Mouse (Mus musculus): ENCODE data around the gene Sfxn5. TPM values are rescaled to one million over a fixed set of nuclear protein-coding genes. Genes with fewer than 3 reads are reported as not detected.

The Sfxn5 gene
- total and polyA plus RNA-seq, 3 experiments = 1.8 to 3.0 TPM; not detected in 1

DNA sequence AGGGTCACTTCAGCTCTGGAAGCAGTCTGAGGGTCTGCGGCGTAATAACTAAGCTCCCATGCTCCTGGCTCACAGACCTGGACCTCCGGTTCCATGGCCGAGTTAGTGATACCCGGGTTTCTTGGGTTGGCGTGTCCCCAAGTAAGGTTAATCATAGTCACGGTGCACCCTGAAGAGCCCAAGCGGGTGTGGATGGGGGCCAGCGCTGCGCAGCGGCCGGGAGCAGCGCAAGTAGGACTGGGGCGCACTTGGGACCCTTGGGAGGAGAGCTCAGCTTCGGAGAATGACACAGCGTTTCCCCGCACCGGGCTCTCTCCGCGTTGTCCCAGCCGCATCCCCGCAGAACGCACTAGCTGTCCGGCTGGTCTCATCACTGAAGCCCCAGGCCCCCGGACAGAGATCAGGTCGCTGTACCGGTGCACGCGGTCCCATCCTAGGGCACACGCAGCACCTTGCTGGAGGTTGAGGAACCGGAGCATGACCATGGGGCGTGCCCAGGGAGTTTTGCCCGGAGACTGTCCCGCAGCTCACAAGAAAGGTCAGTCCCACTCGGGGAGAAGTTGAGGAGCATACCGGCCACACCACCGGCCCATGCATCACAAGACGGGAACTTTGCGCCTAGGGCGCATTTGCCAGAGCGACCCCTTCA is 747 bp downstream of the Sfxn5 start:
- Histone ChIP-seq H3K4me3 (ENCODE audit: control insufficient read depth in 1 of 2, insufficient read depth in 1 of 2, low read depth in 2 of 2, low read length in 2 of 2) (peak overlapping the region; percentile 73 to 92), H3K36me3 (ENCODE audit: control insufficient read depth in 1 of 2, insufficient read depth in 2 of 2, low read length in 2 of 2) (peaks cover 0 to 8% of the 10 kb centered on the region in 2 experiments; a peak in 2 of 4 replicates), H3K79me2 (ENCODE audit: control insufficient read depth, insufficient read depth, low read length, poor library complexity) (peaks cover 2% of the 10 kb centered on the region; the same call in 1 of the 2 replicates), H3K9me3 (replicated peaks; ENCODE audit: insufficient read depth, low read length) (no peaks in the 10 kb centered on the region), H3K27me3 (ENCODE audit: control insufficient read depth in 1 of 2, insufficient read depth in 2 of 2, low read length in 2 of 2) (no peaks in the 10 kb centered on the region), H3K27ac (ENCODE audit: control insufficient read depth, low read depth, low read length) (0 out of 2 replicates have a peak overlapping the region, but pooled peaks have one; percentile 21), H3K4me1 (ENCODE audit: control insufficient read depth in 1 of 2, insufficient read depth in 2 of 2, low read length in 2 of 2) (peaks cover 2 to 15% of the 10 kb centered on the region in 2 experiments; a peak in 3 of 4 replicates), H3K9ac (ENCODE audit: control insufficient read depth, low read depth, low read length, poor library complexity, severe bottlenecking) (peak overlapping the region; percentile 67)
- TF ChIP-seq E2F4 (IDR thresholded peaks at IDR 0.05; ENCODE audit: borderline replicate concordance, low read depth, low read length) (no peak), HCFC1 (IDR thresholded peaks at IDR 0.05; ENCODE audit: low read depth, low read length) (no peak), MXI1 (IDR thresholded peaks at IDR 0.05; ENCODE audit: low read depth, low read length) (0 out of 2 replicates have a peak, but pooled peaks have one; percentile 42), MAX (IDR thresholded peaks at IDR 0.05; ENCODE audit: low read length) (no peak), ETS1 (IDR thresholded peaks at IDR 0.05; ENCODE audit: low read depth, low read length) (no peak), ZKSCAN1 (IDR thresholded peaks at IDR 0.05; ENCODE audit: low read depth, low read length) (no peak), POLR2A (IDR thresholded peaks at IDR 0.05; ENCODE audit: control insufficient read depth in 1 of 2, insufficient read depth in 1 of 2, low read depth in 1 of 2, low read length in 2 of 2, poor library complexity in 1 of 2) (peak in 1 of 2 experiments; percentile 19; a peak in 2 of 4 replicates), MYC (IDR thresholded peaks at IDR 0.05; ENCODE audit: low read depth, low read length) (0 out of 2 replicates have a peak, but pooled peaks have one; percentile 31), NRF1 (IDR thresholded peaks at IDR 0.05; ENCODE audit: insufficient read depth, low read depth, low read length, poor library complexity, severe bottlenecking) (0 out of 2 replicates have a peak, but pooled peaks have one; percentile 27), UBTF (IDR thresholded peaks at IDR 0.05; ENCODE audit: borderline replicate concordance, insufficient read depth, low read depth, low read length) (0 out of 2 replicates have a peak, but pooled peaks have one; percentile 49), TBP (IDR thresholded peaks at IDR 0.05; ENCODE audit: low read depth, low read length) (peak; percentile 50), GATA1 (IDR thresholded peaks at IDR 0.05; ENCODE audit: low read depth, low read length) (no peak)
- DNase-seq (ENCODE audit: low read depth, low spot score) = no peak

GRCm38 (mm10) chr6:85331736-85332135 is 1.5 kb downstream of the Sfxn5 start:
- Histone ChIP-seq H3K9me3 (replicated peaks; ENCODE audit: insufficient read depth, low read length) (no peaks in the 10 kb centered on the region), H3K4me3 (ENCODE audit: control insufficient read depth in 1 of 2, insufficient read depth in 1 of 2, low read depth in 2 of 2, low read length in 2 of 2) (no peak overlapping the region; a peak in 1 of 4 replicates), H3K36me3 (ENCODE audit: control insufficient read depth in 1 of 2, insufficient read depth in 2 of 2, low read length in 2 of 2) (peaks cover 0 to 12% of the 10 kb centered on the region in 2 experiments; a peak in 2 of 4 replicates), H3K27me3 (ENCODE audit: control insufficient read depth in 1 of 2, insufficient read depth in 2 of 2, low read length in 2 of 2) (no peaks in the 10 kb centered on the region), H3K27ac (ENCODE audit: control insufficient read depth, low read depth, low read length) (no peak overlapping the region), H3K79me2 (ENCODE audit: control insufficient read depth, insufficient read depth, low read length, poor library complexity) (peaks cover 2% of the 10 kb centered on the region; the same call in 1 of the 2 replicates), H3K4me1 (ENCODE audit: control insufficient read depth in 1 of 2, insufficient read depth in 2 of 2, low read length in 2 of 2) (peaks cover 2 to 16% of the 10 kb centered on the region in 2 experiments; a peak in 3 of 4 replicates), H3K9ac (ENCODE audit: control insufficient read depth, low read depth, low read length, poor library complexity, severe bottlenecking) (no peak overlapping the region; the same call in 1 of the 2 replicates)
- peak; percentile 11 for DNase-seq (ENCODE audit: low read depth, low spot score)
- TF ChIP-seq GATA1 (IDR thresholded peaks at IDR 0.05; ENCODE audit: low read depth, low read length) = no peak
- TF ChIP-seq EP300 (IDR thresholded peaks at IDR 0.05; ENCODE audit: low read depth in 1 of 2, low read length in 2 of 2) = 0 out of 4 replicates have a peak, but pooled peaks of 1 of the 2 experiments have one; percentile 1
